Mouse (Mus musculus) lung, postnatal 4 days (tissue): ENCODE results near the gene Saa2.

Source experiments
- DNase-seq, 2 experiments: peaks; one replicate each; pipeline ENCODE4 v3.0.0; 2021

Gene Saa2

GRCm38 (mm10) chr7:46764672-46765071 is 13.1 kb downstream of the Saa2 start:
- no peak for DNase-seq

GRCm38 (mm10) chr7:46767371-46767770 is 15.8 kb downstream of the Saa2 start:
- no peak for DNase-seq

- no peak for DNase-seq
Measured at GRCm38 (mm10) chr7:46768451-46768850, 16.9 kb downstream of the Saa2 start.

GRCm38 (mm10) chr7:46770706-46771105 is 19.1 kb downstream of the Saa2 start:
- peak; percentile 53 to 62 for DNase-seq

GRCm38 (mm10) chr7:46789177-46789849 is 37.7 kb downstream of the Saa2 start:
- DNase-seq = no peak

- DNase-seq = no peak
Measured at GRCm38 (mm10) chr7:46793871-46794270, 42.3 kb downstream of the Saa2 start.

GRCm38 (mm10) chr7:46795287-46796205 is 44.0 kb downstream of the Saa2 start, which contains the start of the genes Hps5 and Gtf2h1:
Hps5 (minus strand) TSS chr7:46796064.
Gtf2h1 (plus strand) TSS chr7:46796103.
- DNase-seq = peak; percentile 98

- no peak for DNase-seq
Measured at GRCm38 (mm10) chr7:46796206-46796679, 44.7 kb downstream of the Saa2 start.

- no peak for DNase-seq
Measured at GRCm38 (mm10) chr7:46796779-46797178, 45.2 kb downstream of the Saa2 start.
